Mouse (Mus musculus) hindbrain, embryonic 11.5 days (tissue): ENCODE data around the gene Maf. TPM values are rescaled to one million over a fixed set of nuclear protein-coding genes. Genes with fewer than 3 reads are reported as not detected.

Experiments
- ATAC-seq: fragments of 200-750 bp; cut with Nextera tagmentation; 2 replicates; pipeline ENCODE4 v1.8.0; 2017; ENCODE audit warnings: mild to moderate bottlenecking, moderate TSS enrichment, moderate library complexity; ENCODE audit not compliant: low FRiP score
- DNase-seq: peaks from one replicate; pipeline ENCODE4 v3.0.0-alpha.2; 2015; ENCODE audit warnings: low spot score
- H3K27ac ChIP-seq: fragments of 300-500 bp; sonication (generic); 2 replicates; pipeline ENCODE4 v1.5.1; 2014; ENCODE audit warnings: mild to moderate bottlenecking, low read depth, low read length
- H3K27me3 ChIP-seq: fragments of 300-500 bp; sonication (generic); 2 replicates; pipeline ENCODE4 v1.6.1; 2014; ENCODE audit warnings: mild to moderate bottlenecking, low read length, moderate library complexity, mixed read lengths; ENCODE audit not compliant: control insufficient read depth, insufficient read depth
- H3K36me3 ChIP-seq: fragments of 300-500 bp; sonication (generic); 2 replicates; pipeline ENCODE4 v1.6.1; 2014; ENCODE audit warnings: mild to moderate bottlenecking, low read length, moderate library complexity, mixed read lengths; ENCODE audit not compliant: control insufficient read depth, insufficient read depth
- H3K4me1 ChIP-seq: fragments of 300-500 bp; sonication (generic); replicated peaks from 2 replicates; pipeline ENCODE4 v1.6.1; 2014; ENCODE audit warnings: low read length, mixed read lengths; ENCODE audit not compliant: control insufficient read depth, insufficient read depth
- H3K4me2 ChIP-seq: fragments of 300-500 bp; sonication (generic); replicated peaks from 2 replicates; pipeline ENCODE4 v1.6.1; 2014; ENCODE audit warnings: mild to moderate bottlenecking, low read depth, low read length
- H3K4me3 ChIP-seq: fragments of 300-500 bp; sonication (generic); 2 replicates; pipeline ENCODE4 v1.5.1; 2014; ENCODE audit warnings: low read depth, low read length
- H3K9ac ChIP-seq: fragments of 300-500 bp; sonication (generic); 2 replicates; pipeline ENCODE4 v1.6.1; 2014; ENCODE audit warnings: low read depth, low read length
- H3K9me3 ChIP-seq: fragments of 300-500 bp; sonication (generic); 2 replicates; pipeline ENCODE4 v1.6.1; 2016; ENCODE audit warnings: low read length; ENCODE audit not compliant: control insufficient read depth
- WGBS: fragments of 180-500 bp; shearing (Covaris S2); extraction: QIAGEN DNeasy Blood & Tissue Kit; methylation state at CpG from one replicate; pipeline ENCODE4 v1.1.7; 2014; 5-methylcytosine and 5-hydroxymethylcytosine counted together
- polyA plus RNA-seq: library from polyadenylated mRNA; unstranded; fragments of >200 nt; fragmentation: Nextera tagmentation; extraction: Ambion mirVana; gene quantifications from 2 replicates; pipeline ENCODE4 v1.2.1, GENCODE M21; 2014

Maf gene
- polyA plus RNA-seq, 1 experiment from 2014 or later, result 7.5 TPM

DNA sequence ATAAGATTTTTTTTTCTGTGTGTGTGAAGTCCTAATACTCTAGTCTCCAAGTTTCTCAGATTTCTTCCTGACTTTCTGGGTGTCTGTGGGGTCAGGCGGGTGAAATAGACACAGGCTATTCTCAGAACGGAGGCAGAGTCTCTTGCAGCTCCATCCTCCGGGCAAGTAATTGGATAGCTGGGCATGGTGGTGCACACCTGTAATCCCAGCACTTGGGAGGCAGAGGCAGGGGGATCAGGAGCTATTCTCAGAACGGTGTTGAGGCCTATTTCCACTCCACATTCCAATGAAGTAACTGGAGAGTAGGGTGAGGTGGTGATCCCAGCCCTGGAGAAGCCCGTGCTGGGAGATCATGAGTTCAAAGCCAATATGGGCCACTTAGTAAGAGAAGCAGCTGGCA lies 67.6 kb downstream of the Maf start:
- no peak overlapping the region for H3K9ac ChIP-seq
- no peak for DNase-seq
- H3K27ac ChIP-seq, result no peak overlapping the region
- H3K9me3 ChIP-seq, result no peaks in the 10 kb centered on the region
- no peak overlapping the region for H3K4me2 ChIP-seq
- H3K4me1 ChIP-seq, result no peaks in the 10 kb centered on the region
- no peaks in the 10 kb centered on the region for H3K27me3 ChIP-seq
- 79% methylated on average over 5 of the region's 5 CpGs for WGBS
- ATAC-seq, result no peak
- H3K4me3 ChIP-seq, result no peak overlapping the region
- no peaks in the 10 kb centered on the region for H3K36me3 ChIP-seq

DNA sequence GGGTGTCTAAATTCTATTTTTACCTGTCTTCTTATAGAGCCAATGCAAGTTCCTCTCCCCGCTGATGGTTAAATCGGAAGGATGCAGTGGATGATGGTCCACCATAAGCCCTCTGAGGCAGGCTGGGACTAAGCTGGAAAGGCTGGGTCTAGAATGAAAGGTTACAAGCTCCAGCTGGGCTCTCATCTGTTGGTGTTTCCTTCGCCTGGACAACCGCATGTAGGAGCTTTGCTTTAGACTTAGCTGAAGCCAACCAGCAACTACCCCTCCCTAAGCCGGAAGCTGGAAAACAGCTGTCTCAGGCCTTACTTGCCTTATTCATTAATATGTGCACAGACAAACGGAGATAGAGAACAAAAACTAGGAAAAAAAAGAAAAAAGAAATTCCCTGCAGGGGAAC lies 70.8 kb downstream of the Maf start:
- Histone ChIP-seq H3K9me3 (no peaks in the 10 kb centered on the region), H3K9ac (no peak overlapping the region), H3K36me3 (no peaks in the 10 kb centered on the region), H3K4me1 (no peaks in the 10 kb centered on the region), H3K4me3 (no peak overlapping the region), H3K27me3 (no peaks in the 10 kb centered on the region), H3K27ac (no peak overlapping the region), H3K4me2 (no peak overlapping the region)
- WGBS, result 87% methylated on average over 6 of the region's 6 CpGs
- ATAC-seq (no peak), DNase-seq (no peak)
